Mouse (Mus musculus): ENCODE results near the gene Pde6d. TPM values are rescaled to one million over a fixed set of nuclear protein-coding genes. Genes with fewer than 3 reads are reported as not detected.
A peak's percentile ranks its signal among the peaks of the same experiment; 100 is the strongest.

Pde6d gene
- polyA plus RNA-seq (2012; ENCODE audit: insufficient read depth, insufficient read length, missing spikeins), result 21.7 and 24.3 TPM in 2 replicates

GRCm38 (mm10) chr1:86582451-86583096 is at the start of gene Pde6d, which contains the start of gene Cops7b:
Pde6d (minus strand) TSS chr1:86582629.
Cops7b (plus strand) TSS chr1:86582904.
- peak within 1 kb of the TSS; percentile 89 for H3K4me3 ChIP-seq (ENCODE audit: insufficient read depth, low read depth, low read length)
- no peaks in the 10 kb centered on the region for H3K4me1 ChIP-seq (ENCODE audit: control insufficient read depth, insufficient read depth, insufficient read length, low read length)
- peak within 1 kb of the TSS; percentile 74 for H3K27ac ChIP-seq (replicated peaks; ENCODE audit: low read depth, low read length)

- H3K27ac ChIP-seq (replicated peaks; ENCODE audit: low read depth, low read length), result no peak overlapping the region
- H3K4me3 ChIP-seq (ENCODE audit: insufficient read depth, low read depth, low read length), result no peak overlapping the region
- no peaks in the 10 kb centered on the region for H3K4me1 ChIP-seq (ENCODE audit: control insufficient read depth, insufficient read depth, insufficient read length, low read length)
These were observed 48.1 kb upstream of the Pde6d start for GRCm38 (mm10) chr1:86630527-86630926.

- Histone ChIP-seq H3K27ac (replicated peaks; ENCODE audit: low read depth, low read length) (no peak overlapping the region), H3K4me3 (ENCODE audit: insufficient read depth, low read depth, low read length) (no peak overlapping the region), H3K4me1 (ENCODE audit: control insufficient read depth, insufficient read depth, insufficient read length, low read length) (no peaks in the 10 kb centered on the region)
These were observed 47.5 kb upstream of the Pde6d start for GRCm38 (mm10) chr1:86629936-86630335.

GRCm38 (mm10) chr1:86628270-86628669 is 45.8 kb upstream of the Pde6d start:
- H3K27ac ChIP-seq (replicated peaks; ENCODE audit: low read depth, low read length), result no peak overlapping the region
- no peaks in the 10 kb centered on the region for H3K4me1 ChIP-seq (ENCODE audit: control insufficient read depth, insufficient read depth, insufficient read length, low read length)
- no peak overlapping the region for H3K4me3 ChIP-seq (ENCODE audit: insufficient read depth, low read depth, low read length)

GRCm38 (mm10) chr1:86623001-86624000 is 40.9 kb upstream of the Pde6d start:
- Histone ChIP-seq H3K4me3 (ENCODE audit: insufficient read depth, low read depth, low read length) (no peak overlapping the region), H3K4me1 (ENCODE audit: control insufficient read depth, insufficient read depth, insufficient read length, low read length) (no peaks in the 10 kb centered on the region), H3K27ac (replicated peaks; ENCODE audit: low read depth, low read length) (no peak overlapping the region)

- Histone ChIP-seq H3K4me3 (ENCODE audit: insufficient read depth, low read depth, low read length) (no peak overlapping the region), H3K27ac (replicated peaks; ENCODE audit: low read depth, low read length) (no peak overlapping the region), H3K4me1 (ENCODE audit: control insufficient read depth, insufficient read depth, insufficient read length, low read length) (no peaks in the 10 kb centered on the region)
These were observed 39.9 kb upstream of the Pde6d start for GRCm38 (mm10) chr1:86622296-86622695.

GRCm38 (mm10) chr1:86618454-86619125 is 36.2 kb upstream of the Pde6d start:
- Histone ChIP-seq H3K27ac (replicated peaks; ENCODE audit: low read depth, low read length) (no peak overlapping the region), H3K4me1 (ENCODE audit: control insufficient read depth, insufficient read depth, insufficient read length, low read length) (no peaks in the 10 kb centered on the region), H3K4me3 (ENCODE audit: insufficient read depth, low read depth, low read length) (no peak overlapping the region)

- Histone ChIP-seq H3K4me3 (ENCODE audit: insufficient read depth, low read depth, low read length) (no peak overlapping the region), H3K27ac (replicated peaks; ENCODE audit: low read depth, low read length) (no peak overlapping the region), H3K4me1 (ENCODE audit: control insufficient read depth, insufficient read depth, insufficient read length, low read length) (no peaks in the 10 kb centered on the region)
These were observed 31.8 kb upstream of the Pde6d start for GRCm38 (mm10) chr1:86614269-86614668.

- H3K4me3 ChIP-seq (ENCODE audit: insufficient read depth, low read depth, low read length), result no peak overlapping the region
- H3K4me1 ChIP-seq (ENCODE audit: control insufficient read depth, insufficient read depth, insufficient read length, low read length), result no peaks in the 10 kb centered on the region
- no peak overlapping the region for H3K27ac ChIP-seq (replicated peaks; ENCODE audit: low read depth, low read length)
These were observed 29.7 kb upstream of the Pde6d start for GRCm38 (mm10) chr1:86612081-86612480.

- no peaks in the 10 kb centered on the region for H3K4me1 ChIP-seq (ENCODE audit: control insufficient read depth, insufficient read depth, insufficient read length, low read length)
- no peak overlapping the region for H3K27ac ChIP-seq (replicated peaks; ENCODE audit: low read depth, low read length)
- no peak overlapping the region for H3K4me3 ChIP-seq (ENCODE audit: insufficient read depth, low read depth, low read length)
These were observed 28.5 kb upstream of the Pde6d start for GRCm38 (mm10) chr1:86610954-86611353.

- Histone ChIP-seq H3K27ac (replicated peaks; ENCODE audit: low read depth, low read length) (no peak overlapping the region), H3K4me1 (ENCODE audit: control insufficient read depth, insufficient read depth, insufficient read length, low read length) (no peaks in the 10 kb centered on the region), H3K4me3 (ENCODE audit: insufficient read depth, low read depth, low read length) (no peak overlapping the region)
These were observed 17.7 kb upstream of the Pde6d start for GRCm38 (mm10) chr1:86600117-86600516.

GRCm38 (mm10) chr1:86598516-86598915 is 16.1 kb upstream of the Pde6d start:
- Histone ChIP-seq H3K4me1 (ENCODE audit: control insufficient read depth, insufficient read depth, insufficient read length, low read length) (no peaks in the 10 kb centered on the region), H3K4me3 (ENCODE audit: insufficient read depth, low read depth, low read length) (no peak overlapping the region), H3K27ac (replicated peaks; ENCODE audit: low read depth, low read length) (no peak overlapping the region)

GRCm38 (mm10) chr1:86596512-86596911 is 14.1 kb upstream of the Pde6d start:
- Histone ChIP-seq H3K4me1 (ENCODE audit: control insufficient read depth, insufficient read depth, insufficient read length, low read length) (no peaks in the 10 kb centered on the region), H3K4me3 (ENCODE audit: insufficient read depth, low read depth, low read length) (no peak overlapping the region), H3K27ac (replicated peaks; ENCODE audit: low read depth, low read length) (no peak overlapping the region)

- Histone ChIP-seq H3K4me1 (ENCODE audit: control insufficient read depth, insufficient read depth, insufficient read length, low read length) (no peaks in the 10 kb centered on the region), H3K27ac (replicated peaks; ENCODE audit: low read depth, low read length) (no peak overlapping the region), H3K4me3 (ENCODE audit: insufficient read depth, low read depth, low read length) (no peak overlapping the region)
These were observed 12.9 kb upstream of the Pde6d start for GRCm38 (mm10) chr1:86595315-86595714.

- Histone ChIP-seq H3K4me3 (ENCODE audit: insufficient read depth, low read depth, low read length) (no peak overlapping the region), H3K4me1 (ENCODE audit: control insufficient read depth, insufficient read depth, insufficient read length, low read length) (no peaks in the 10 kb centered on the region), H3K27ac (replicated peaks; ENCODE audit: low read depth, low read length) (no peak overlapping the region)
These were observed 12.1 kb upstream of the Pde6d start for GRCm38 (mm10) chr1:86594539-86594938.

Measured in brown adipose tissue, adult 24 weeks (tissue).